Mouse (Mus musculus) frontal cortex, adult 2 months (tissue): ENCODE results near the gene Il11. TPM values are rescaled to one million over a fixed set of nuclear protein-coding genes. Genes with fewer than 3 reads are reported as not detected.

Experiments used
- DNase-seq, 2 experiments: peaks; one replicate each; pipeline ENCODE4 v3.0.0; 2022; ENCODE audit warnings: low spot score in 1 of 2; ENCODE audit errors: extremely low spot score in 1 of 2
- polyA plus RNA-seq: library from polyadenylated mRNA; depleted of rRNA; stranded (reverse); fragments of >200 nt; gene quantifications from 2 replicates; pipeline ENCODE4 v1.2.3, GENCODE M21; 2012

The Il11 gene
- polyA plus RNA-seq, 1 experiment, result 0.38 TPM

GRCm38 (mm10) chr7:4788499-4789435, 6.1 kb upstream of the Il11 start:
- DNase-seq, result peak in 1 of 2 experiments; percentile 47

- DNase-seq, result peak in 1 of 2 experiments; percentile 54
These were observed 1.1 kb upstream of the Il11 start for GRCm38 (mm10) chr7:4783667-4784268.

GRCm38 (mm10) chr7:4782130-4782529, 529 bp downstream of the Il11 start:
- DNase-seq, result no peak

GRCm38 (mm10) chr7:4779921-4780320, 2.7 kb downstream of the Il11 start:
- DNase-seq, result no peak

- DNase-seq, result no peak
These were observed 4.6 kb downstream of the Il11 start for GRCm38 (mm10) chr7:4777851-4778637.

GRCm38 (mm10) chr7:4776861-4777830, 5.5 kb downstream of the Il11 start:
- DNase-seq, result no peak

GRCm38 (mm10) chr7:4776131-4776530, 6.5 kb downstream of the Il11 start:
- DNase-seq, result no peak

- no peak for DNase-seq
These were observed 11.5 kb downstream of the Il11 start, which contains the start of gene Fam71e2 for GRCm38 (mm10) chr7:4771202-4771601. Fam71e2 (minus strand) TSS chr7:4771302.

GRCm38 (mm10) chr7:4764946-4765710, 17.5 kb downstream of the Il11 start:
- DNase-seq, result no peak

- no peak for DNase-seq
These were observed 23.0 kb downstream of the Il11 start for GRCm38 (mm10) chr7:4759670-4760069.

- DNase-seq, result peak in 1 of 2 experiments; percentile 61
These were observed 29.7 kb downstream of the Il11 start, which contains the start of gene Cox6b2 for GRCm38 (mm10) chr7:4752821-4753570. Cox6b2 (minus strand) TSS chr7:4753094.

- DNase-seq, result no peak
These were observed 30.5 kb downstream of the Il11 start for GRCm38 (mm10) chr7:4751971-4752820.

GRCm38 (mm10) chr7:4749169-4749568, 33.5 kb downstream of the Il11 start:
- no peak for DNase-seq

GRCm38 (mm10) chr7:4748321-4748720, 34.3 kb downstream of the Il11 start:
- no peak for DNase-seq

GRCm38 (mm10) chr7:4747156-4747899, 35.3 kb downstream of the Il11 start:
- DNase-seq, result no peak

GRCm38 (mm10) chr7:4746326-4746980, 36.2 kb downstream of the Il11 start:
- DNase-seq, result no peak
